Mouse (Mus musculus): ENCODE results near the gene Galr2.

- TF ChIP-seq POLR2A (IDR thresholded peaks at IDR 0.05; ENCODE audit: control insufficient read depth, extremely low read depth, insufficient read depth, low read length, poor library complexity) = no peak
- no peak for TF ChIP-seq CTCF (IDR thresholded peaks at IDR 0.05; ENCODE audit: borderline replicate concordance, control insufficient read depth, extremely low read depth, insufficient read depth, low read length, poor library complexity)
Measured at GRCm38 (mm10) chr11:116253076-116253600, 27.6 kb upstream of the Galr2 start.

All from thymus, adult 2 months (tissue).